Mouse (Mus musculus) midbrain, embryonic 13.5 days (tissue): ENCODE results near the gene Klc1. TPM values are rescaled to one million over a fixed set of nuclear protein-coding genes. Genes with fewer than 3 reads are reported as not detected.

Experiments used
- ATAC-seq: fragments of 200-750 bp; cut with Nextera tagmentation; 2 replicates; pipeline ENCODE4 v1.8.0; 2017; ENCODE audit warnings: mild to moderate bottlenecking, moderate TSS enrichment, moderate library complexity
- H3K27ac ChIP-seq: fragments of 300-500 bp; sonication (generic); 2 replicates; pipeline ENCODE4 v1.5.1; 2015; ENCODE audit warnings: inconsistent platforms, mild to moderate bottlenecking, moderate library complexity
- H3K27me3 ChIP-seq: fragments of 300-500 bp; sonication (generic); 2 replicates; pipeline ENCODE4 v1.6.1; 2015; ENCODE audit warnings: mild to moderate bottlenecking, inconsistent platforms
- H3K36me3 ChIP-seq: fragments of 300-500 bp; sonication (generic); 2 replicates; pipeline ENCODE4 v1.6.1; 2015; ENCODE audit warnings: mild to moderate bottlenecking, inconsistent platforms
- H3K4me1 ChIP-seq: fragments of 300-500 bp; sonication (generic); replicated peaks from 2 replicates; pipeline ENCODE4 v1.6.1; 2015; ENCODE audit warnings: inconsistent platforms
- H3K4me2 ChIP-seq: fragments of 300-500 bp; sonication (generic); replicated peaks from 2 replicates; pipeline ENCODE4 v1.6.1; 2015; ENCODE audit warnings: moderate library complexity, mild to moderate bottlenecking, inconsistent platforms
- H3K4me3 ChIP-seq: fragments of 300-500 bp; sonication (generic); replicated peaks from 2 replicates; pipeline ENCODE4 v1.5.1; 2015; ENCODE audit warnings: mild to moderate bottlenecking, inconsistent platforms
- H3K9ac ChIP-seq: fragments of 300-500 bp; sonication (generic); replicated peaks from 2 replicates; pipeline ENCODE4 v1.6.1; 2015; ENCODE audit warnings: mild to moderate bottlenecking, inconsistent platforms
- H3K9me3 ChIP-seq: fragments of 300-500 bp; sonication (generic); 2 replicates; pipeline ENCODE4 v1.6.1; 2016; ENCODE audit warnings: mild to moderate bottlenecking, inconsistent platforms
- WGBS: fragments of 180-500 bp; shearing (Covaris S2); methylation state at CpG from one replicate; pipeline ENCODE4 v1.1.7; 2015; 5-methylcytosine and 5-hydroxymethylcytosine counted together
- polyA plus RNA-seq: library from polyadenylated mRNA; unstranded; fragments of >200 nt; fragmentation: Nextera tagmentation; extraction: Ambion mirVana; gene quantifications from 2 replicates; pipeline ENCODE4 v1.2.1, GENCODE M21; 2015

Gene Klc1
- polyA plus RNA-seq, 1 experiment from 2014 or later, result 545 TPM

DNA sequence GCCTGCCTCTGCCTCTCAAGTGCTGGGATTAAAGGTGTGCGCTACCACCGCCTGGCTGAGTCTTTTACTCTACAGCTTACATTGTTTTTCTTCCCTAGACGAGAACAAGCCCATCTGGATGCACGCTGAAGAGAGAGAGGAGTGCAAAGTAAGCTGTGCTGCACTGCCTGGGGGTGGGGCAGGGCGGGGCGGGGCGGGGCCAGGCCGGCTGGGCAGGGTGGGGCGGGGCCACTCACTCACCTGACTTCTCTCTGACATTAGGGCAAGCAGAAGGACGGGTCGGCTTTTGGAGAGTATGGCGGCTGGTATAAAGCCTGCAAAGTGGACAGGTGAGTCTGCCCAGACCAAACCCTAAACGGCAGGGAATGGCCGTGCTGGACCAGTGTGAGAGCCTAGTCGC, 26.5 kb downstream of the Klc1 start:
- no peak for ATAC-seq
- H3K36me3 ChIP-seq, result peaks cover 100% of the 10 kb centered on the region
- H3K27ac ChIP-seq, result no peak overlapping the region
- no peaks in the 10 kb centered on the region for H3K9me3 ChIP-seq
- no peak overlapping the region for H3K4me2 ChIP-seq
- H3K9ac ChIP-seq, result no peak overlapping the region
- no peak overlapping the region for H3K4me3 ChIP-seq
- 73% methylated on average over 15 of the region's 15 CpGs for WGBS
- H3K27me3 ChIP-seq, result no peaks in the 10 kb centered on the region
- H3K4me1 ChIP-seq, result no peaks in the 10 kb centered on the region

DNA sequence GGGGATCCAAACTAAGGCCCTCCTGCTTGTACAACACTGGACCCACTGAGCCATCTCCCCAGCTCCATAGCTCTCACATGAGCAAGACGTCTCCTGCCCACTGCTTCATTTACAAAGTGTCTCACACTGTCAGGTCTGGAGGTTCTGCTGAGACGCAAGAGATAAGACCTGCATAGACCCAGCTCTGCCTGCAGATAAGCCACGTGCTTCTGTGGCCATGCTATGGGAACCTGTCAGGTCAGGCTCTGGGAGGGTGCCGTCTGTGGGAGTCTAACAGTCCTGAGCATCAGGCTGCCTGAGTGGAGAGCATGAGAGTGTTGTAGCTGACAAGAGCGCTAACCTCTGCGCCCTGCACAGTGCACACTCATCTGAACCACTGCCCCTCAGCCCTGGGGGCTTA, 28.4 kb downstream of the Klc1 start:
- Histone ChIP-seq H3K4me3 (no peak overlapping the region), H3K27ac (no peak overlapping the region), H3K9ac (no peak overlapping the region), H3K4me1 (no peaks in the 10 kb centered on the region), H3K36me3 (peaks cover 100% of the 10 kb centered on the region), H3K4me2 (no peak overlapping the region), H3K27me3 (no peaks in the 10 kb centered on the region), H3K9me3 (no peaks in the 10 kb centered on the region)
- ATAC-seq, result no peak
- WGBS, result 94% methylated on average over 6 of the region's 6 CpGs

- 96% methylated on average over 5 of the region's 5 CpGs for WGBS
Observed at GRCm38 (mm10) chr12:111790090-111790489, 31.4 kb downstream of the Klc1 start.

DNA sequence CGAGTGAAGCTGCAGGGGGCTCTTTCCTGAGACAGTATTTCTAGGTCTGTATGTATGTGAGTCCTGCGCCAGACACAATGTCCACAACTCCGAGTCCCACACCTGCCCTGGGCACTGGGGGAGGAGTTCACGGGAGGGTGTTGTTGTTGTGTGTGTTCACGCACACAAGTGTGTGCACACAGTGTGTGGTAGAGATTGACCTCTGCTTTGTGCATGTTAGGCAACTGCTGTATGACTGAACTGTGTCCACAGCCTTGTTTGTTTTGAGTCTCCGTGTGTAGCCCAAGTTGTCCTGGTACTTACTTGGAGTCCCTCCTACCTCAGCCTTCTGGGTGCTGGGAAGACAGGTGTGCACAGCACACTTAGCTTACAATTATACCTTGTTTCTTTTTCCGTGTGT, 32.0 kb downstream of the Klc1 start:
- Histone ChIP-seq H3K4me1 (no peaks in the 10 kb centered on the region), H3K36me3 (peaks cover 99% of the 10 kb centered on the region), H3K27me3 (no peaks in the 10 kb centered on the region), H3K4me2 (no peak overlapping the region), H3K27ac (no peak overlapping the region), H3K9ac (no peak overlapping the region), H3K9me3 (no peaks in the 10 kb centered on the region), H3K4me3 (no peak overlapping the region)
- 92% methylated on average over 7 of the region's 7 CpGs for WGBS
- no peak for ATAC-seq

More at GRCm38 (mm10) chr12:111790090-111790489, 31.4 kb downstream of the Klc1 start:
- no peaks in the 10 kb centered on the region for H3K27me3 ChIP-seq
- no peak overlapping the region for H3K9ac ChIP-seq
- no peak overlapping the region for H3K27ac ChIP-seq
- H3K4me2 ChIP-seq, result no peak overlapping the region
- H3K4me3 ChIP-seq, result no peak overlapping the region
- H3K4me1 ChIP-seq, result no peaks in the 10 kb centered on the region
- H3K9me3 ChIP-seq, result no peaks in the 10 kb centered on the region
- ATAC-seq, result no peak
- H3K36me3 ChIP-seq, result peaks cover 99% of the 10 kb centered on the region

- no peaks in the 10 kb centered on the region for H3K27me3 ChIP-seq
- ATAC-seq, result no peak
- H3K4me3 ChIP-seq, result no peak overlapping the region
- H3K4me1 ChIP-seq, result no peaks in the 10 kb centered on the region
- 0 out of 2 replicates have a peak overlapping the region, but pooled peaks have one; percentile 19 for H3K27ac ChIP-seq
- no peak overlapping the region for H3K9ac ChIP-seq
- H3K36me3 ChIP-seq, result peaks cover 99% of the 10 kb centered on the region
- 74% methylated on average over 13 of the region's 13 CpGs for WGBS
- H3K9me3 ChIP-seq, result no peaks in the 10 kb centered on the region
- H3K4me2 ChIP-seq, result no peak overlapping the region
Observed at GRCm38 (mm10) chr12:111791474-111792104, 32.9 kb downstream of the Klc1 start.

DNA sequence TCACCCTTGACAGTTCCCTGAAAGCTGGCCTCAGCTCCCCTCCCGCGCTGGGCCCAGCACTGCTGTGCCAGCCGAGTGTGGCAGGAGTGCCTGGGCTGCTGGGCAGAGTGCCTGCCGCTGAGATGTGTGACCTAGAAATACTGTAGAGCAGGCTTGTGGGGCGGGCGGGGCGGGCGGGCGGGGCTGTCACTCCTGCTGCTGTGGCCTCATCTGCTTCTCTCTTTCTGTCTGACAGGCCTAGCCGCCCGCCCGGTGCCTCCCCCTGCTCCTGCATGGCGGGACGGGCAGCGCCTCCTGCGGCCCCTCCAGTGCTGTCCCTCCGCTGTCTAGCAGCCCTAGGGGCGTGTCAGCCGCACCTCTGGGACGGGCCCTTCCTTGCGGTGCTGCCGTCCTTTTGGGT, 35.5 kb downstream of the Klc1 start:
- H3K36me3 ChIP-seq, result peaks cover 98% of the 10 kb centered on the region
- H3K9ac ChIP-seq, result no peak overlapping the region
- no peak overlapping the region for H3K27ac ChIP-seq
- no peak overlapping the region for H3K4me3 ChIP-seq
- no peaks in the 10 kb centered on the region for H3K4me1 ChIP-seq
- ATAC-seq, result no peak
- H3K27me3 ChIP-seq, result no peaks in the 10 kb centered on the region
- H3K4me2 ChIP-seq, result no peak overlapping the region
- WGBS, result 86% methylated on average over 22 of the region's 22 CpGs
- H3K9me3 ChIP-seq, result no peaks in the 10 kb centered on the region

DNA sequence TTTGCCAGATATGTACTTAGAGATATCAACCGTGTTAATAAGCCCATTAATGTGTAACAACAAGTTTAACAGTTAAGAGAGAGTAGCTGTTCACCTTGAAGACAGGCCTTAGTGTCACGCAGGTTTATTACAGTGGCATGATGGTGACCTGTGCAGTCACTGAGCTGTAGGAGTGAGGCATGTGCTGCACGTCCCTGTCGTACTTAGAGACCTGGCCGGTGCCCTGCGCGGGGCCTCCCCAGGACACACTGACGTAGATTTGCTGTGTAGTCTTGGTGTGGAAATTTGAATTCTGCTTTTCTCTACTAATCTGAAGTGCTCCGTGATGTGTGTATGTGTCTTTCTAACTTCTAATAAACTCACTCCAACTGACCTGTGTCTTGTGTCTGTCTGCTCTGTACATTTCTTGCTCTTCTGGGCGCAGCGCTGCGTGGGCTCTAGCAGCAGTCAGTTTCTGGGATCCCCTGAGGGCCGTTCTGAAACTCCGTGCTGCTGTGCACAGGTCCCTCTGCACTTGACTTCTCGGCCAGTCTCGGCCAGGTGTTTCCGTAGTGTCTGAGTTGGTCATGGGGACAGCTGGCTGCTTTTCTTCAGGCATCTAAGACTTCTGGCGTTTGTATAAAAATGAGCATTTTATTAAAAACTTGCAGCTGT, 36.0 kb downstream of the Klc1 start:
- H3K27ac ChIP-seq, result no peak overlapping the region
- 96% methylated on average over 18 of the region's 18 CpGs for WGBS
- H3K27me3 ChIP-seq, result no peaks in the 10 kb centered on the region
- no peak overlapping the region for H3K4me3 ChIP-seq
- no peaks in the 10 kb centered on the region for H3K9me3 ChIP-seq
- no peak overlapping the region for H3K9ac ChIP-seq
- no peaks in the 10 kb centered on the region for H3K4me1 ChIP-seq
- peaks cover 96% of the 10 kb centered on the region for H3K36me3 ChIP-seq
- no peak overlapping the region for H3K4me2 ChIP-seq
- ATAC-seq, result no peak

- peaks cover 94% of the 10 kb centered on the region for H3K36me3 ChIP-seq
- no peak for ATAC-seq
Observed at GRCm38 (mm10) chr12:111795180-111795895, 36.7 kb downstream of the Klc1 start.

GRCm38 (mm10) chr12:111797251-111797650, 38.6 kb downstream of the Klc1 start:
- Histone ChIP-seq H3K27me3 (no peaks in the 10 kb centered on the region), H3K9me3 (no peaks in the 10 kb centered on the region), H3K4me3 (no peak overlapping the region), H3K36me3 (peaks cover 94% of the 10 kb centered on the region), H3K27ac (no peak overlapping the region), H3K9ac (no peak overlapping the region), H3K4me2 (no peak overlapping the region), H3K4me1 (no peaks in the 10 kb centered on the region)
- 86% methylated on average over 8 of the region's 8 CpGs for WGBS
- ATAC-seq, result no peak

More at GRCm38 (mm10) chr12:111795180-111795895, 36.7 kb downstream of the Klc1 start:
- H3K9me3 ChIP-seq, result no peaks in the 10 kb centered on the region
- 91% methylated on average over 28 of the region's 28 CpGs for WGBS
- H3K4me3 ChIP-seq, result no peak overlapping the region
- no peaks in the 10 kb centered on the region for H3K27me3 ChIP-seq
- no peaks in the 10 kb centered on the region for H3K4me1 ChIP-seq
- no peak overlapping the region for H3K4me2 ChIP-seq
- H3K9ac ChIP-seq, result no peak overlapping the region
- H3K27ac ChIP-seq, result no peak overlapping the region

GRCm38 (mm10) chr12:111798493-111798892, 39.8 kb downstream of the Klc1 start:
- Histone ChIP-seq H3K36me3 (peaks cover 92% of the 10 kb centered on the region), H3K4me3 (no peak overlapping the region), H3K4me1 (no peaks in the 10 kb centered on the region), H3K4me2 (no peak overlapping the region), H3K9ac (no peak overlapping the region), H3K27me3 (no peaks in the 10 kb centered on the region), H3K27ac (no peak overlapping the region), H3K9me3 (no peaks in the 10 kb centered on the region)
- 94% methylated on average over 13 of the region's 13 CpGs for WGBS
- no peak for ATAC-seq

DNA sequence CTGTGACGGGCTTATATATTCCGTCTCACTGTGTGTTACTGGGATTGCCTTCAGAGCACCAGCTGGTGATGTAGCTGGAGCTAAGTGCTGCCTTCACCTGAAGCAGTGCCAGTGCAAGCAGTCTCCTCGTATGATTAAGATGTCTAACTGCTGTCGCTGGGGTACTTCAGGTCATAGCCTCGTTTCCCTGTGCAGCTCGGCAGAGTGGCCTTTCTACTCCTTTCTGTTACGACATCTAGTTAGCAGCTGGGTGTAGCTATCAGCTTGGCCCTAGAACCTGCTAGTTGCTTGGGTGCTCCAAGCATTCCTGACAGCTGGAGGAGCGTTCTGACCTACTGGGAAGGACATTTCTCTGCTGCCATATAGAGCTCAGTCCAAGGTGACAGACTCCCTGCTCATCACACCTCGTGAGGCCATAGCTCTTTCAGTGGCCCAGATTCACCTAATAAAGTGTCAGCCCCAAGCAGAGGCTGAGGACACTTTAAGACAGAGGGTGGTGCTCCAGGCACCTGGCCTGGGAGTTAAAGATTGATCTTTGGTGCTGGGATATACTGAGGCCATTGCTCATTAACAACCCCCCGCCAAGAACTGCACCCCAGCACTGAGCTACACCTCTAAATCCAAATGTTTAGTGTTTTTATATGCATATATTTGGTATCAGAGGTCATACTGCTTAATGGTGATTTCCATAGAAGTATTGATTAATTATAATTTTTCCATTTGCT, 42.0 kb downstream of the Klc1 start:
- Histone ChIP-seq H3K9me3 (no peaks in the 10 kb centered on the region), H3K27ac (no peak overlapping the region), H3K27me3 (no peaks in the 10 kb centered on the region), H3K36me3 (peaks cover 90% of the 10 kb centered on the region), H3K4me3 (no peak overlapping the region), H3K9ac (no peak overlapping the region), H3K4me2 (no peak overlapping the region), H3K4me1 (no peaks in the 10 kb centered on the region)
- ATAC-seq, result no peak
- WGBS, result 88% methylated on average over 10 of the region's 10 CpGs

DNA sequence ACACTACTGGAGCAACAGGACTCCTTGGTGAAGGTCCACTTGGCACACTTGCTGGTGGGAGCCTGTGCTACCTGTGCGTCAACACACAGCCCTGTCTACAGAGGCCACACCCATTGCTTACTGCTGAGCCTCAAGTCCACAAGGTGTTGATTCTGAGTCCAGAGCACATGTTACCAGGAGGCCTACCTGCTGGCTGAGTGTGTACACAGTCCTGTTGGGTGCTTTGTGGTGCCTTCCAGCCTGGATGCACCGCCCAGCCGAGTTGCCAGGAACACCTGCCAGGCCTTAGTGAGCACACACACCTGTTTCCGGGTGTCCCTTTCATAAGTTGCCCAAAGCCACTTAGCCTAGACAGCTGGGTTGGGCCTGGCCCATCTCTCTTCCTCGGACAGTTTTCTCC, 44.9 kb downstream of the Klc1 start:
- no peak for ATAC-seq
- WGBS, result 92% methylated on average over 5 of the region's 5 CpGs

More for the DNA sequence above, 44.9 kb downstream of the Klc1 start:
- H3K4me2 ChIP-seq, result no peak overlapping the region
- peaks cover 88% of the 10 kb centered on the region for H3K36me3 ChIP-seq
- H3K4me3 ChIP-seq, result no peak overlapping the region
- H3K9ac ChIP-seq, result no peak overlapping the region
- H3K27me3 ChIP-seq, result no peaks in the 10 kb centered on the region
- no peaks in the 10 kb centered on the region for H3K9me3 ChIP-seq
- H3K4me1 ChIP-seq, result no peaks in the 10 kb centered on the region
- no peak overlapping the region for H3K27ac ChIP-seq
